Mouse (Mus musculus) kidney, adult 2 months (tissue): Measurements from ENCODE around the gene Ybx1.

Source experiments
- CTCF ChIP-seq: fragments of 200-500 bp; conservative IDR thresholded peaks from 2 replicates; pipeline ENCODE4 v1.5.1; 2011; ENCODE audit warnings: low read depth, mild to moderate bottlenecking, control low read depth, low read length, moderate library complexity, mixed read lengths; ENCODE audit not compliant: insufficient read depth, insufficient read length
- POLR2A ChIP-seq: fragments of 200-500 bp; IDR thresholded peaks from one replicate; pipeline ENCODE4 v1.6.1; 2011; ENCODE audit warnings: low read depth, low read length, control low read depth

DNA sequence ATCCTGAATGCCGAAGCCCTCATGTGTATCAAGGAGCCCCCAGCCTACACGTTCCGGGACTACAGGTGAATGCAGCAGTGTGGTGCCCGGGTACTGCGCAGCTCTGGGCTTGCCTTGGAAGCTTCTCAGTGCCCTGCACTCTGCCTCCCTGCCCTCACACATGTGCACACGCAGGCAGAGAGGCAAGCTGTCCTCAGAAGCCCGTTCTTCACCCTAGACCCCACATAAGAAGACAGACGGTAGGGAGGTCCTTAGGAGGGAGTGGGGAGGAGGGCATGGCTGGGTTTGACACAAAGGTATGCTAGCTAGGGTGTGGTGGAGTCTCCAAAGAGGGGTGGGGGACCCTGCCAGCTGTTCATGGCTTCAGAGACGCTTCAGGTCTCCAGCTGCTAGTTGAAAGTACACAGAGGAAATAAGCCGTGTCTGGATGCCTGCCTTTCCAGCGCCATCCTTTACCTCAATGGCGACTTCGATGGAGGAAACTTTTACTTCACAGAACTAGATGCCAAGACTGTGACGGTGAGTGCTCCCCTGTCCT, 47.6 kb downstream of the Ybx1 start:
- TF ChIP-seq POLR2A (no peak), CTCF (no peak)
